Mouse (Mus musculus): ENCODE measurements around the gene Prdx5. TPM values are rescaled to one million over a fixed set of nuclear protein-coding genes. Genes with fewer than 3 reads are reported as not detected.
"Not testable (repeated sequence)": the region's sequence is repeated elsewhere in the genome, so short reads cannot be mapped to it uniquely, and the experiment has no call there.

The Prdx5 gene
- polyA plus RNA-seq, 1 experiment from 2014 or later: 245 TPM

DNA sequence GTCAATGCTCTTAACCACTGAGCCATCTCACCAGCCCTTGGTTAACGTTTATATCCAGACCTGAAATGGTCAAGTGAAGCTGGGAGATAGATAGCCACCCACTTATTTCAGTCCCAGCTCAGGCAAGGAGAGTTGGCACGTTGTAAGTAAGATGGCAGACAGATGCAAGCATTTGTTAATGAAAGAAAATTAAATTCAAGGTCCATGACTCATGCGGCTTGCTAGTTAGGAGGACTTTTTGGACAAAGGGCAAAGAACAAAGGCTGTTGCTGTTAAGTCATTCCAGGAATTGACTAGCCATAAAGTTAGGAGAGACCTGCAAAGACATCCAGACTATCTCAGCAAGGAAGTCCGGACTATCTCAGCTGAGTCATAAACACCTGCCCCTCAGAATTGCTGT is 10.3 kb downstream of the Prdx5 start:
- Histone ChIP-seq H3K27me3 (no peaks in the 10 kb centered on the region), H3K9me3 (no peaks in the 10 kb centered on the region; the same call in 1 of the 2 replicates), H3K36me3 (no peaks in the 10 kb centered on the region), H3K4me1 (no peaks in the 10 kb centered on the region), H3K9ac (no peak overlapping the region), H3K4me3 (no peak overlapping the region), H3K27ac (no peak overlapping the region), H3K4me2 (no peak overlapping the region)
- ATAC-seq (ENCODE audit: borderline replicate concordance, extremely low read depth, low FRiP score, low TSS enrichment): no peak
- WGBS: 76% methylated on average over 4 of the region's 4 CpGs

- not testable (repeated sequence) for ATAC-seq (ENCODE audit: borderline replicate concordance, extremely low read depth, low FRiP score, low TSS enrichment); H3K9ac ChIP-seq; H3K27ac ChIP-seq; H3K4me1 ChIP-seq; H3K27me3 ChIP-seq; H3K36me3 ChIP-seq; H3K4me2 ChIP-seq; H3K9me3 ChIP-seq; H3K4me3 ChIP-seq
- 75% methylated on average over 18 of the region's 18 CpGs for WGBS
These were observed 14.1 kb downstream of the Prdx5 start for GRCm38 (mm10) chr19:6895608-6896305.

- 90% methylated on average over 14 of the region's 14 CpGs for WGBS
- no peak overlapping the region for H3K4me2 ChIP-seq
- H3K9ac ChIP-seq: no peak overlapping the region
- no peak overlapping the region for H3K27ac ChIP-seq
- H3K9me3 ChIP-seq: no peaks in the 10 kb centered on the region
- no peaks in the 10 kb centered on the region for H3K27me3 ChIP-seq
- ATAC-seq (ENCODE audit: borderline replicate concordance, extremely low read depth, low FRiP score, low TSS enrichment): no peak
- no peaks in the 10 kb centered on the region for H3K36me3 ChIP-seq
- no peaks in the 10 kb centered on the region for H3K4me1 ChIP-seq
- no peak overlapping the region for H3K4me3 ChIP-seq
These were observed 16.0 kb downstream of the Prdx5 start for GRCm38 (mm10) chr19:6893731-6894451.

- 57% methylated on average over 4 of the region's 4 CpGs for WGBS
- no peaks in the 10 kb centered on the region for H3K9me3 ChIP-seq
- no peak for ATAC-seq (ENCODE audit: borderline replicate concordance, extremely low read depth, low FRiP score, low TSS enrichment)
- no peaks in the 10 kb centered on the region for H3K4me1 ChIP-seq
- no peak overlapping the region for H3K9ac ChIP-seq
- H3K4me2 ChIP-seq: no peak overlapping the region
- no peak overlapping the region for H3K27ac ChIP-seq
- H3K4me3 ChIP-seq: no peak overlapping the region
- no peaks in the 10 kb centered on the region for H3K36me3 ChIP-seq
- H3K27me3 ChIP-seq: no peaks in the 10 kb centered on the region
These were observed 17.4 kb downstream of the Prdx5 start for GRCm38 (mm10) chr19:6892512-6892911.

DNA sequence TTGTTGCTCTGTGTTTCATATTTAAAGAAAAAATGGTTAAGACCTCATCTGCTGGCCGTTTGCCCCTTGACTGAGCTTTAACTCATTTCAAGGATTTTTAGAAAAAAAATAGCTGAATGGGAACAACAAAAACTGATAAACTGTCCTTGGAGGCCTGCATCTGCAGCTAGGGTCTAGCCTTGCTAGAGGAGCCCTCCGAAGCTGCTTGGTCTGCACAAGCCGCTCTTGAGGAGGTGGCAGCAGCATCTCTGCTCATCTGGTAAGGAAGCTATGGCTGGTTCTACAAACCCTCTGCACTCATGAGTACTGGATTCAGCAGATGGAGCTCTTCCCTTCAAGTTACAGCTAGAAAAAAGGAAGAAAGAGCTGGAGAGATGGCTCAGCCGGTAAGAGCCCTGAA is 31.9 kb downstream of the Prdx5 start:
- Histone ChIP-seq H3K4me2 (no peak overlapping the region), H3K9me3 (no peaks in the 10 kb centered on the region), H3K27ac (no peak overlapping the region), H3K27me3 (no peaks in the 10 kb centered on the region), H3K4me1 (no peaks in the 10 kb centered on the region), H3K9ac (no peak overlapping the region), H3K36me3 (no peaks in the 10 kb centered on the region), H3K4me3 (no peak overlapping the region)
- 83% methylated on average over 4 of the region's 4 CpGs for WGBS
- ATAC-seq (ENCODE audit: borderline replicate concordance, extremely low read depth, low FRiP score, low TSS enrichment): no peak

- ATAC-seq (ENCODE audit: borderline replicate concordance, extremely low read depth, low FRiP score, low TSS enrichment): no peak
- Histone ChIP-seq H3K36me3 (no peaks in the 10 kb centered on the region), H3K27me3 (no peaks in the 10 kb centered on the region), H3K4me2 (no peak overlapping the region), H3K9me3 (no peaks in the 10 kb centered on the region), H3K4me3 (no peak overlapping the region), H3K27ac (no peak overlapping the region), H3K4me1 (no peaks in the 10 kb centered on the region), H3K9ac (no peak overlapping the region)
These were observed 33.1 kb downstream of the Prdx5 start for GRCm38 (mm10) chr19:6876799-6877198.

DNA sequence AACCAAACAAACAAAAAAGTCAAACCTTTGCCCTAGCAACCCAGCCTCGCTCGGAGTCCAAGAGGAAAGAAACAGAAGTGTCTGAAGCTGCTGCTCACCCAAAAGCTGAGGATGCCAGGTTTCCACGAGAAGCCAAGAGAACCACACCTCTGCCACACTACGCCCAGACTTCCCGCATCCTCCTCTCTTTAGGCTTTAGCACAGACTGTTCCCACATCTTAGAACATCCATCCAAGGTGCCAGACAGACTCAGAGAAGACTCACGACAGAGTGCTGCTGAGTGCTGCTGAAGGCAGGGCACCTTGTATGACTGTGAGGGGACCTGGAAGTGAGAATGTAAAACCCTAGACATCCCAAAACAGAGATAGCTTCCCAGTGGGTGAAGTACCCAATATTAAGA is 34.1 kb downstream of the Prdx5 start:
- no peaks in the 10 kb centered on the region for H3K4me1 ChIP-seq
- no peak overlapping the region for H3K4me3 ChIP-seq
- no peak overlapping the region for H3K9ac ChIP-seq
- H3K36me3 ChIP-seq: no peaks in the 10 kb centered on the region
- no peak for ATAC-seq (ENCODE audit: borderline replicate concordance, extremely low read depth, low FRiP score, low TSS enrichment)
- no peak overlapping the region for H3K27ac ChIP-seq
- WGBS: 75% methylated on average over 6 of the region's 6 CpGs
- no peaks in the 10 kb centered on the region for H3K27me3 ChIP-seq
- H3K9me3 ChIP-seq: no peaks in the 10 kb centered on the region
- no peak overlapping the region for H3K4me2 ChIP-seq

DNA sequence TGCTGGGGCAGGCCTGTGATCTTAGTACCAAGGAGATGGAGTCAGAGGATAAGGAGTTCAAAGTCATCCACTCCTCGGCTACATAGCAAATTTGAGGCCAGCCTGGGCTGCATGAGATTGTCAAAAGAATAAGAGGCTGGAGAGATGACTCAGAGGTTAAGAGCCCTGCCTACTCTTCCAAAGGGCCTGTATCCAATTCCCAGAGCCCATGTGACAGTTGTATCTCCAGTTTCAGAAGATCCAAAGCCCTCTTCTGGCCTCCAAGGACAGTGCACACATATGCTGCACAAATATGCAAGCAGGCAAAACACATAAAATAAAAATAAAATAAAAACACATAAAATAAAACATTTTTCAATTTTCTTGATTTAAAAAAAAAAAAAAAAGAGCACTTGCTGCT is 35.6 kb downstream of the Prdx5 start:
- Histone ChIP-seq H3K36me3 (no peaks in the 10 kb centered on the region), H3K4me2 (no peak overlapping the region), H3K4me3 (no peak overlapping the region), H3K9ac (no peak overlapping the region), H3K27me3 (no peaks in the 10 kb centered on the region), H3K4me1 (peaks cover under 1% of the 10 kb centered on the region; the same call in 1 of the 2 replicates), H3K27ac (no peak overlapping the region), H3K9me3 (no peaks in the 10 kb centered on the region)
- no peak for ATAC-seq (ENCODE audit: borderline replicate concordance, extremely low read depth, low FRiP score, low TSS enrichment)
- 76% methylated on average over 1 of the region's 1 CpGs for WGBS

DNA sequence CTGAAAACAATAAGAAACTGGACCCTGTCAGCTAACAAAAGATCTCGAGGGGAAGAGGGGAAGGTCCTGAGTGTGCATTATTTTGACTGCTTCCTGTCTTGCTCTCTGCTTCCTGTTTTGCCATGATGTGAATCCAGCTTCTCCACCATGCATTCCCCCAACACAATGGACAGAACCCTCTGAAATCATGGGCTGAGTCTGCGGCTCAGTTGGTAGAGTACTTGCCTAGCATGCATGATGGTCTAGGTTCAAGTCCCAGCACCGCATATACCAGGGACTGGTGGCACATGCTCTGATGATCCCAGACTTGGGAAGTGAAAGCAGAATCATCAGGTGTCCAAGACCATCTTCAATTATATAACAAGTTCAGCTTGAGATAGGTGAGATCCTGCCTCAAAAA is 37.2 kb downstream of the Prdx5 start:
- Histone ChIP-seq H3K4me2 (no peak overlapping the region), H3K4me1 (peaks cover 4% of the 10 kb centered on the region; the same call in 1 of the 2 replicates), H3K9ac (no peak overlapping the region), H3K27ac (no peak overlapping the region), H3K27me3 (no peaks in the 10 kb centered on the region), H3K4me3 (no peak overlapping the region), H3K36me3 (no peaks in the 10 kb centered on the region), H3K9me3 (no peaks in the 10 kb centered on the region)
- 68% methylated on average over 3 of the region's 3 CpGs for WGBS
- ATAC-seq (ENCODE audit: borderline replicate concordance, extremely low read depth, low FRiP score, low TSS enrichment): no peak

GRCm38 (mm10) chr19:6871574-6872271 is 38.2 kb downstream of the Prdx5 start:
- H3K4me3 ChIP-seq: no peak overlapping the region
- ATAC-seq (ENCODE audit: borderline replicate concordance, extremely low read depth, low FRiP score, low TSS enrichment): 0 out of 2 replicates have a peak, but pooled peaks have one; percentile 23
- no peaks in the 10 kb centered on the region for H3K36me3 ChIP-seq
- H3K27ac ChIP-seq: no peak overlapping the region; the same call in 1 of the 2 replicates
- no peak overlapping the region for H3K4me2 ChIP-seq
- no peaks in the 10 kb centered on the region for H3K27me3 ChIP-seq
- H3K9ac ChIP-seq: no peak overlapping the region
- H3K4me1 ChIP-seq: peaks cover 4% of the 10 kb centered on the region; the same call in 1 of the 2 replicates
- H3K9me3 ChIP-seq: no peaks in the 10 kb centered on the region
- WGBS: 69% methylated on average over 5 of the region's 5 CpGs

- Histone ChIP-seq H3K9me3 (no peaks in the 10 kb centered on the region), H3K9ac (0 out of 2 replicates have a peak overlapping the region, but pooled peaks have one; percentile 16), H3K4me3 (peak overlapping the region; percentile 19), H3K27me3 (no peaks in the 10 kb centered on the region), H3K27ac (peak overlapping the region; percentile 41), H3K36me3 (no peaks in the 10 kb centered on the region), H3K4me2 (peak overlapping the region; percentile 50), H3K4me1 (peaks cover 4% of the 10 kb centered on the region; the same call in 1 of the 2 replicates)
- peak; percentile 70; the same call in 1 of the 2 replicates for ATAC-seq (ENCODE audit: borderline replicate concordance, extremely low read depth, low FRiP score, low TSS enrichment)
- WGBS: 1% methylated on average over 5 of the region's 5 CpGs
These were observed 40.6 kb downstream of the Prdx5 start for GRCm38 (mm10) chr19:6869355-6869754.

- Histone ChIP-seq H3K4me1 (no peaks in the 10 kb centered on the region), H3K9ac (no peak overlapping the region), H3K4me3 (no peak overlapping the region), H3K9me3 (no peaks in the 10 kb centered on the region), H3K36me3 (no peaks in the 10 kb centered on the region), H3K27ac (no peak overlapping the region), H3K4me2 (no peak overlapping the region), H3K27me3 (no peaks in the 10 kb centered on the region)
- WGBS: 91% methylated on average over 4 of the region's 4 CpGs
- no peak for ATAC-seq (ENCODE audit: borderline replicate concordance, extremely low read depth, low FRiP score, low TSS enrichment)
These were observed 48.5 kb downstream of the Prdx5 start for GRCm38 (mm10) chr19:6861451-6861850.

All from lung, embryonic 15.5 days (tissue).